Mouse (Mus musculus) kidney, adult 2 months (tissue): ENCODE measurements around the gene Rnf150. TPM values are rescaled to one million over a fixed set of nuclear protein-coding genes. Genes with fewer than 3 reads are reported as not detected.

Experiments used
- DNase-seq: peaks from one replicate; pipeline ENCODE4 v3.0.0; 2021
- H3K27ac ChIP-seq: fragments of 200-500 bp; 2 replicates; pipeline ENCODE4 v1.5.1; 2012; ENCODE audit warnings: low read depth, low read length, control low read depth, inconsistent platforms; ENCODE audit not compliant: insufficient read depth
- H3K27me3 ChIP-seq: fragments of 200-500 bp; replicated peaks from 2 replicates; pipeline ENCODE4 v1.6.1; 2012; ENCODE audit warnings: mild to moderate bottlenecking, moderate library complexity, low read length, inconsistent platforms; ENCODE audit not compliant: control insufficient read depth, insufficient read depth
- H3K36me3 ChIP-seq: fragments of 200-500 bp; 2 replicates; pipeline ENCODE4 v1.6.1; 2012; ENCODE audit warnings: mild to moderate bottlenecking, moderate library complexity, low read length, inconsistent platforms; ENCODE audit not compliant: control insufficient read depth, insufficient read depth
- H3K4me1 ChIP-seq: fragments of 200-500 bp; 2 replicates; pipeline ENCODE4 v1.6.1; 2011; ENCODE audit warnings: low read length; ENCODE audit not compliant: control insufficient read depth, insufficient read depth
- H3K4me3 ChIP-seq: fragments of 200-500 bp; 2 replicates; pipeline ENCODE4 v1.5.1; 2011; ENCODE audit warnings: mild to moderate bottlenecking, low read depth, low read length, control low read depth; ENCODE audit not compliant: insufficient read depth
- CTCF ChIP-seq: fragments of 200-500 bp; conservative IDR thresholded peaks from 2 replicates; pipeline ENCODE4 v1.5.1; 2011; ENCODE audit warnings: low read depth, mild to moderate bottlenecking, control low read depth, low read length, moderate library complexity, mixed read lengths; ENCODE audit not compliant: insufficient read depth, insufficient read length
- POLR2A ChIP-seq: fragments of 200-500 bp; IDR thresholded peaks from one replicate; pipeline ENCODE4 v1.6.1; 2011; ENCODE audit warnings: low read depth, low read length, control low read depth
- WGBS: fragments of 180-500 bp; shearing (Covaris S2); methylation state at CpG from one replicate; pipeline ENCODE4 v1.1.7; 2018; 5-methylcytosine and 5-hydroxymethylcytosine counted together
- polyA plus RNA-seq: library from polyadenylated mRNA; depleted of rRNA; stranded (reverse); fragments of >200 nt; gene quantifications from 2 replicates; pipeline ENCODE4 v1.2.3, GENCODE M21; 2012

Gene Rnf150
- polyA plus RNA-seq, 1 experiment = 1.6 TPM

- no peaks in the 10 kb centered on the region for H3K36me3 ChIP-seq
Measured at GRCm38 (mm10) chr8:83041440-83041839, 178.3 kb downstream of the Rnf150 start.

GRCm38 (mm10) chr8:83046912-83047311 is 183.8 kb downstream of the Rnf150 start:
- WGBS = 82% methylated on average over 9 of the region's 9 CpGs
- DNase-seq = no peak
- Histone ChIP-seq H3K27me3 (no peaks in the 10 kb centered on the region), H3K4me1 (no peaks in the 10 kb centered on the region), H3K36me3 (no peaks in the 10 kb centered on the region), H3K27ac (no peak overlapping the region), H3K4me3 (no peak overlapping the region)
- no peak for TF ChIP-seq POLR2A
- no peak for TF ChIP-seq CTCF

More at GRCm38 (mm10) chr8:83041440-83041839, 178.3 kb downstream of the Rnf150 start:
- Histone ChIP-seq H3K27ac (no peak overlapping the region), H3K27me3 (no peaks in the 10 kb centered on the region; the same call in 1 of the 2 replicates), H3K4me1 (no peaks in the 10 kb centered on the region), H3K4me3 (no peak overlapping the region)
- 83% methylated on average over 4 of the region's 4 CpGs for WGBS
- no peak for DNase-seq
- TF ChIP-seq POLR2A (no peak), CTCF (no peak)

DNA sequence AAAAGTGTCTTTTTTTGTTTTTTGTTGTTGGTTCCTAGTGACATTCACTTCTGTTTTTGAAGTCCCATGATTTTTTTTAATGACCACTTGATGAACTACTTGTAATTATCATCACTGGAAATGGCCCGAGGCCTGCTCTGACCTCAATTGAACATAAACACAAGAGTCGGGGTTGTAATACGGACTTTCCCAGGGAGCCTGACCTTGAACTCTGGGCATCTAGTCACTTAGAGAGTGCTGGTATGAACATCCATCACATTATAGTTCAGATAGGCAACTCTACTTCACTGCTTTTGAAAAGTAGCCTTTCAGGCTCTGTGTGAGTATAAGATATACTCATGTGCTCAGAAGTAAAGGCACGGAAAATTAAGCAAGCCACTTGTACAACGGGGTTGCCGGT is 185.4 kb downstream of the Rnf150 start:
- TF ChIP-seq POLR2A = no peak
- TF ChIP-seq CTCF = no peak
- Histone ChIP-seq H3K27me3 (no peaks in the 10 kb centered on the region), H3K36me3 (no peaks in the 10 kb centered on the region), H3K27ac (no peak overlapping the region), H3K4me1 (no peaks in the 10 kb centered on the region), H3K4me3 (no peak overlapping the region)
- DNase-seq = no peak
- 68% methylated on average over 6 of the region's 6 CpGs for WGBS

DNA sequence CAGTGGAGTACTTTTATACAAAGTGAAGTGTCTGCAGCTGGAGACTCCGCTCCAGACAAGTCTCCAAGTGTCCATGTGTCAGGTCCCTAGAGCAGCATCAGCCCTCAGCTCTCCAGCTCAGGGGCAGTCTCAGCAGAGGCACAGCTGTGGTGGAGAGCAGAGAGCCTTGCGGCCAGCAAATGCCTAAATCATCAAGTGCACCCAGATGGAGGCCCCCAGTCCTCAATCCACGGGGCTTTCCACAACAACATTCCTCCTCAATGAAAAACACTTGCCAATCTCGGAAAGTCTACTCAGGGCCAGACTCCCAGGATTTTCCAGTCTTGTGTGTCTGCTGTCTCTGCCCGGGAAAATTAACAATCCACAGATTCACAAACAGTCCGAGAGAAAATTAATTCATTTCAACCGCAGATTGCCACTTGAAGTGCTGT is 186.0 kb downstream of the Rnf150 start:
- Histone ChIP-seq H3K36me3 (no peaks in the 10 kb centered on the region), H3K4me3 (no peak overlapping the region), H3K27me3 (no peaks in the 10 kb centered on the region), H3K4me1 (no peaks in the 10 kb centered on the region), H3K27ac (no peak overlapping the region)
- WGBS = 63% methylated on average over 7 of the region's 7 CpGs
- DNase-seq = no peak
- TF ChIP-seq POLR2A = no peak
- TF ChIP-seq CTCF = no peak

- no peak overlapping the region for H3K27ac ChIP-seq
Measured at GRCm38 (mm10) chr8:83049616-83050015, 186.5 kb downstream of the Rnf150 start.

GRCm38 (mm10) chr8:83052896-83053295 is 189.7 kb downstream of the Rnf150 start:
- Histone ChIP-seq H3K36me3 (no peaks in the 10 kb centered on the region), H3K4me1 (no peaks in the 10 kb centered on the region), H3K4me3 (no peak overlapping the region), H3K27ac (no peak overlapping the region), H3K27me3 (no peaks in the 10 kb centered on the region)
- no peak for TF ChIP-seq CTCF
- no peak for TF ChIP-seq POLR2A
- no peak for DNase-seq
- 91% methylated on average over 4 of the region's 4 CpGs for WGBS

More at GRCm38 (mm10) chr8:83049616-83050015, 186.5 kb downstream of the Rnf150 start:
- no peaks in the 10 kb centered on the region for H3K27me3 ChIP-seq
- no peak for DNase-seq
- 67% methylated on average over 1 of the region's 1 CpGs for WGBS
- H3K4me3 ChIP-seq = no peak overlapping the region
- no peaks in the 10 kb centered on the region for H3K4me1 ChIP-seq
- no peaks in the 10 kb centered on the region for H3K36me3 ChIP-seq
- TF ChIP-seq POLR2A (no peak), CTCF (no peak)

GRCm38 (mm10) chr8:83054801-83055200 is 191.6 kb downstream of the Rnf150 start:
- Histone ChIP-seq H3K27ac (no peak overlapping the region), H3K4me3 (no peak overlapping the region)
- 82% methylated on average over 3 of the region's 3 CpGs for WGBS

GRCm38 (mm10) chr8:83058951-83059350 is 195.8 kb downstream of the Rnf150 start:
- Histone ChIP-seq H3K27ac (no peak overlapping the region), H3K27me3 (no peaks in the 10 kb centered on the region), H3K4me3 (no peak overlapping the region), H3K36me3 (no peaks in the 10 kb centered on the region), H3K4me1 (no peaks in the 10 kb centered on the region)
- TF ChIP-seq CTCF (no peak), POLR2A (no peak)
- no peak for DNase-seq
- 62% methylated on average over 8 of the region's 8 CpGs for WGBS

More at GRCm38 (mm10) chr8:83054801-83055200, 191.6 kb downstream of the Rnf150 start:
- TF ChIP-seq POLR2A (no peak), CTCF (no peak)
- H3K27me3 ChIP-seq = no peaks in the 10 kb centered on the region
- H3K4me1 ChIP-seq = no peaks in the 10 kb centered on the region
- H3K36me3 ChIP-seq = no peaks in the 10 kb centered on the region
- DNase-seq = no peak
